Mouse (Mus musculus) lung, adult 2 months (tissue): ENCODE data around the gene Hspa12a.

Experiments
- CTCF ChIP-seq: fragments of 200-500 bp; IDR thresholded peaks from 2 replicates; pipeline ENCODE4 v1.5.1; 2011; ENCODE audit warnings: mild to moderate bottlenecking, low read length, control low read depth; ENCODE audit not compliant: insufficient read depth
- POLR2A ChIP-seq: fragments of 200-500 bp; IDR thresholded peaks from 2 replicates; pipeline ENCODE4 v1.6.1; 2011; ENCODE audit warnings: low read depth, mild to moderate bottlenecking, control low read depth, low read length, borderline replicate concordance; ENCODE audit errors: extremely low read depth

DNA sequence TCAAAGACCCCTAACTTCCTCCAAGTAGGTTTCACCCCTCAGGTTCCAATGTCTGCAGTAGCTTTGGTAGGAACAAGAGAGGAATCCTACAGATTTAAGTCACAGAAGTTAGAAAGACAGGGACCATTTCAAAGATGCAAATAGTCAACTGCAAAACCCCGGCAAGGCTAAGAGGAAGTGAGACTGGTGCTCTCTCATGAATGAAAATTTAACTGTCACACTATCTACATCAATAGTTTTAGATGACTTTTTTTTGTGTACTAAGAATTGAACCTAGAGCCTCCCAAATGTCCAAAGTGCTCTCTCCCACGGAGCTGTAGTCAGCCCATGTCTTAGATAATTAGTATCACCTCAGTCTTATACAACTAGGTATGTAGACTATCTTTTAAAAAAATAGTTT is 110.5 kb downstream of the Hspa12a start:
- TF ChIP-seq POLR2A = no peak
- TF ChIP-seq CTCF = no peak
